Mouse (Mus musculus) liver, embryonic 13.5 days (tissue): Measurements from ENCODE around the gene Spef2. TPM values are rescaled to one million over a fixed set of nuclear protein-coding genes. Genes with fewer than 3 reads are reported as not detected.

Source experiments
- ATAC-seq: fragments of 200-750 bp; cut with Nextera tagmentation; 2 replicates; pipeline ENCODE4 v1.8.0; 2017; ENCODE audit warnings: low read depth, mild to moderate bottlenecking, moderate number of reproducible peaks, moderate library complexity
- DNase-seq: peaks from one replicate; pipeline ENCODE4 v3.0.0; 2022
- H3K27ac ChIP-seq: fragments of 300-500 bp; sonication (generic); 2 replicates; pipeline ENCODE4 v1.5.1; 2015; ENCODE audit warnings: moderate library complexity, mild to moderate bottlenecking, inconsistent platforms
- H3K27me3 ChIP-seq: fragments of 300-500 bp; sonication (generic); 2 replicates; pipeline ENCODE4 v1.6.1; 2015; ENCODE audit warnings: mild to moderate bottlenecking, inconsistent platforms
- H3K36me3 ChIP-seq: fragments of 300-500 bp; sonication (generic); 2 replicates; pipeline ENCODE4 v1.6.1; 2015; ENCODE audit warnings: mild to moderate bottlenecking, inconsistent platforms
- H3K4me1 ChIP-seq: fragments of 300-500 bp; sonication (generic); replicated peaks from 2 replicates; pipeline ENCODE4 v1.6.1; 2015; ENCODE audit warnings: inconsistent platforms
- H3K4me2 ChIP-seq: fragments of 300-500 bp; sonication (generic); 2 replicates; pipeline ENCODE4 v1.6.1; 2015; ENCODE audit warnings: inconsistent platforms, mild to moderate bottlenecking, moderate library complexity
- H3K4me3 ChIP-seq: fragments of 300-500 bp; sonication (generic); replicated peaks from 2 replicates; pipeline ENCODE4 v1.5.1; 2015; ENCODE audit warnings: mild to moderate bottlenecking, inconsistent platforms
- H3K9ac ChIP-seq: fragments of 300-500 bp; sonication (generic); 2 replicates; pipeline ENCODE4 v1.6.1; 2015; ENCODE audit warnings: mild to moderate bottlenecking, inconsistent platforms
- H3K9me3 ChIP-seq: fragments of 300-500 bp; sonication (generic); replicated peaks from 2 replicates; pipeline ENCODE4 v1.6.1; 2016; ENCODE audit warnings: inconsistent platforms
- WGBS: fragments of 180-500 bp; shearing (Covaris S2); methylation state at CpG from one replicate; pipeline ENCODE4 v1.1.7; 2015; ENCODE audit not compliant: insufficient replicate concordance; 5-methylcytosine and 5-hydroxymethylcytosine counted together
- polyA plus RNA-seq: library from polyadenylated mRNA; unstranded; fragments of >200 nt; fragmentation: Nextera tagmentation; extraction: Ambion mirVana; gene quantifications from 2 replicates; pipeline ENCODE4 v1.2.1, GENCODE M21; 2015

Spef2 gene
- polyA plus RNA-seq, 1 experiment from 2014 or later = 0.12 TPM

DNA sequence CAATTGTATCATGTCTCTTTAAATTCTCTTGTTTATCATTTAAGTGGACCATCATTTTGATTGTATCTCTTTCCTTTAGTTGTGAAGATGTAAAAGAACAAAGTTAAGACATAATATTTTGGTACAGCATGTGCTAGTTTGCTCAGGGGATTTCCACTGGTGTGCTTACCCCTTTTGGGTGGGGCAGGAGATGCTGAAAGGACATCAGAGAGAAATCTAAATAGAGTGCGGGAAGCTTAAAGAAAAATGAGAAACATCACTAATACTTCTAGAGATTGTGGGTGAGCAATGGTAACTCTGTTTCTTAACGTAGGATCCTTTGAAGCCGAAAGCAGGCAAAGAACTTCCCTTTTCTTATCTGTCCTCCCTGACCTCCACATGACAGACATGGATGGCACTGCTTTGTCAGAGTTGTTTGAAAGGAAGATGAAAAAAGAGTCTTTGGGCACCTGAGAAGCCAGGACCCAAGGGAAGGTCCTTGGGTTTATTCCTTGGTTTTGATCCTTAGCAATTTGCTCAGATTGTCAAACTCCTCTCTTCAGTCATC is 215.2 kb downstream of the Spef2 start:
- H3K27ac ChIP-seq = no peak overlapping the region
- no peaks in the 10 kb centered on the region for H3K9me3 ChIP-seq
- ATAC-seq (no peak), DNase-seq (no peak)
- H3K4me1 ChIP-seq = no peaks in the 10 kb centered on the region
- H3K9ac ChIP-seq = no peak overlapping the region
- H3K4me2 ChIP-seq = no peak overlapping the region
- WGBS = 17% methylated on average over 3 of the region's 3 CpGs
- H3K36me3 ChIP-seq = no peaks in the 10 kb centered on the region
- H3K27me3 ChIP-seq = no peaks in the 10 kb centered on the region
- no peak overlapping the region for H3K4me3 ChIP-seq

DNA sequence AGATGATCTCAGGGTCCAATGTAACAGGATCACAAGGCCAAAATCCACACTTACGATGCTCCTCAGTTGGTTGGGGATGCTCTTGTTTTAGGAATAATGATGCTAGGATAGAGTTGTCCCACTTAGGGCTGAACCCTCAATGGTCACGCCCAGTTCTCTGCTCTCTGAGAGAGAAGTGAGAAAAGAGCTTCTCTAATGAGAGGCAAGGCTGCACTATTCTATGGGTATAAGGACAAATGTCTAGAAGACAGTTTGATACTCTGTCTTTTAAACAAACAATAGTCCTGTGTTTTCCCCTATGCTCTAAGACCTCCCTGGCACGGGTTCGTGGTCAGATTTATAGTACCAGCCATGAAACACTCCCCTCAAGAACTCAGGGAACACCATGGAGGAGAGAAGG is 218.6 kb downstream of the Spef2 start, which contains the start of gene Il7r:
Gene Il7r, minus strand, starts transcription at position 101 of the 400 bp plus-strand sequence.
- no peaks in the 10 kb centered on the region for H3K9me3 ChIP-seq
- H3K4me2 ChIP-seq = no peak within 1 kb of the TSS
- no peak within 1 kb of the TSS for H3K27ac ChIP-seq
- H3K4me1 ChIP-seq = no peaks in the 10 kb centered on the region
- DNase-seq (no peak), ATAC-seq (no peak)
- 56% methylated on average over 4 of the region's 4 CpGs for WGBS
- no peaks in the 10 kb centered on the region for H3K36me3 ChIP-seq
- no peak within 1 kb of the TSS for H3K9ac ChIP-seq
- H3K4me3 ChIP-seq = no peak within 1 kb of the TSS
- H3K27me3 ChIP-seq = no peaks in the 10 kb centered on the region

DNA sequence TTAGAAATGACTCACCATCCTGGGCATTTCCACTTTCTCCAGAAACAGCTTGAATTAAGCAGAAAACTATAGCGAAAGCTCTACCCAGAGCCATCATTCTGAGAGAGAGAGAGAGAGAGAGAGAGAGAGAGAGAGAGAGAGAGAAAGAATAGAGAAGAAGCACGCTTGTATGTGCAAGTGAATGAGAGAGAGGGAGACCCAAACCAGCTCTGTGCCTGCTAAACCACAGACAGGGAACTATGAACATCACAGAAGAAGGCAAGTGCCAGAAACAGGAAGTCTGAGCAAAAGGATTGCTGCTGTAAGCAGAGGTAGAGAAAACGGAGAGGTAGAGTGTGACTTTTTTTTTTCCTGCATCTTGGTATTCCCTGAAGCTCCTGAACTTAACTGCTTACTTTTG is 219.0 kb downstream of the Spef2 start:
- Histone ChIP-seq H3K27me3 (no peaks in the 10 kb centered on the region), H3K4me3 (no peak overlapping the region), H3K9ac (no peak overlapping the region), H3K9me3 (no peaks in the 10 kb centered on the region), H3K27ac (no peak overlapping the region), H3K4me1 (no peaks in the 10 kb centered on the region), H3K4me2 (no peak overlapping the region), H3K36me3 (no peaks in the 10 kb centered on the region)
- no peak for ATAC-seq
- 20% methylated on average over 3 of the region's 3 CpGs for whole genome bisulfite sequencing
- DNase-seq = no peak

Other genes starting within 250 kb of the Spef2 start
- gene Il7r, start 218.7 kb downstream of the Spef2 start, polyA plus RNA-seq = 0.22 and 0.36 TPM in 2 replicates